Mouse (Mus musculus) embryonic facial prominence, embryonic 10.5 days (tissue): ENCODE measurements around the gene Pik3r2. TPM values are rescaled to one million over a fixed set of nuclear protein-coding genes. Genes with fewer than 3 reads are reported as not detected.
"Not testable (repeated sequence)": the region's sequence is repeated elsewhere in the genome, so short reads cannot be mapped to it uniquely, and the experiment has no call there.

Experiments
- DNase-seq: peaks from one replicate; pipeline ENCODE4 v3.0.0-alpha.2; 2017; ENCODE audit warnings: low spot score
- H3K27ac ChIP-seq: fragments of 300-500 bp; sonication (generic); replicated peaks from 2 replicates; pipeline ENCODE4 v1.5.1; 2016; ENCODE audit warnings: mild to moderate bottlenecking
- H3K27me3 ChIP-seq: fragments of 300-500 bp; sonication (generic); replicated peaks from 2 replicates; pipeline ENCODE4 v1.6.1; 2016; ENCODE audit warnings: low read depth, mild to moderate bottlenecking; ENCODE audit not compliant: poor library complexity, severe bottlenecking
- H3K36me3 ChIP-seq: fragments of 300-500 bp; sonication (generic); replicated peaks from 2 replicates; pipeline ENCODE4 v1.6.1; 2016; ENCODE audit warnings: mild to moderate bottlenecking, moderate library complexity
- H3K4me1 ChIP-seq: fragments of 300-500 bp; sonication (generic); 2 replicates; pipeline ENCODE4 v1.6.1; 2016
- H3K4me3 ChIP-seq: fragments of 300-500 bp; sonication (generic); 2 replicates; pipeline ENCODE4 v1.5.1; 2016; ENCODE audit warnings: mild to moderate bottlenecking, moderate library complexity
- H3K9me3 ChIP-seq: fragments of 300-500 bp; sonication (generic); 2 replicates; pipeline ENCODE4 v1.6.1; 2016; ENCODE audit warnings: mild to moderate bottlenecking
- WGBS: fragments of 180-500 bp; shearing (Covaris S2); methylation state at CpG from one replicate; pipeline ENCODE4 v1.1.7; 2016; 5-methylcytosine and 5-hydroxymethylcytosine counted together
- polyA plus RNA-seq: library from polyadenylated mRNA; unstranded; fragments of >200 nt; fragmentation: Nextera tagmentation; extraction: Ambion mirVana; gene quantifications from 2 replicates; pipeline ENCODE4 v1.2.1, GENCODE M21; 2016

Gene Pik3r2
- polyA plus RNA-seq = 79.2 and 79.8 TPM in 2 replicates

GRCm38 (mm10) chr8:70776496-70777444 is at the start of gene Pik3r2:
Gene Pik3r2, minus strand, starts transcription at chr8:70776713.
- Histone ChIP-seq H3K27ac (peak within 1 kb of the TSS; percentile 96), H3K9me3 (no peaks in the 10 kb centered on the region), H3K4me3 (peak within 1 kb of the TSS; percentile 82), H3K4me1 (peaks cover 42% of the 10 kb centered on the region), H3K27me3 (no peaks in the 10 kb centered on the region), H3K36me3 (peaks cover 75% of the 10 kb centered on the region)
- under 1% methylated on average over 94 of the region's 94 CpGs for WGBS
- DNase-seq = peak; percentile 99

GRCm38 (mm10) chr8:70825816-70826215 is 49.3 kb upstream of the Pik3r2 start:
- DNase-seq = no peak
- Histone ChIP-seq H3K27me3 (peaks cover 14% of the 10 kb centered on the region), H3K4me1 (peaks cover 15% of the 10 kb centered on the region), H3K4me3 (no peak overlapping the region), H3K36me3 (no peaks in the 10 kb centered on the region), H3K9me3 (peaks cover 3% of the 10 kb centered on the region; the same call in 1 of the 2 replicates), H3K27ac (no peak overlapping the region)
- 83% methylated on average over 8 of the region's 8 CpGs for WGBS

- Histone ChIP-seq H3K9me3 (peaks cover 14% of the 10 kb centered on the region; the same call in 1 of the 2 replicates), H3K27ac (no peak overlapping the region), H3K4me3 (no peak overlapping the region), H3K36me3 (no peaks in the 10 kb centered on the region), H3K27me3 (peaks cover 35% of the 10 kb centered on the region), H3K4me1 (peaks cover 25% of the 10 kb centered on the region)
- no peak for DNase-seq
- 84% methylated on average over 7 of the region's 7 CpGs for WGBS
These were observed 47.3 kb upstream of the Pik3r2 start for GRCm38 (mm10) chr8:70823802-70824201.

DNA sequence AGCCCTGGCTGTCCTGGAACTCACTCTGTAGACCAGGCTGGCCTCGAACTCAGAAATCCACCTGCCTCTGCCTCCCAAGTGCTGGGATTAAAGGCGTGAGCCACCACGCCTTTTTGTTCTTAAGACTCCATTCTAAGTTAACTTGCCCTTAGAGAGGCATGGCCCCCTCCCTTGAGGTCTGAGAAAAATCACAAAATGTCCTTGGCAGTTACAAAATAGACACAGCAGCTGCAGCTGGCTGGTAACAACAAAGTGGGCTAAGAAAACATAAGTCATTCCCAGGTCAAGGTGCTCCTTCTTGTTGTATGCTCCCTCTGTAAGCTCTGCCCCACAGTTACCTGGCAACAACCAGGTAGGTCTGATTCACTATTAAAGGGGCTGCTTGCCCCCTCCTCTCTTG is 46.1 kb upstream of the Pik3r2 start:
- not testable (repeated sequence) for H3K36me3 ChIP-seq, H3K27ac ChIP-seq, H3K4me3 ChIP-seq, DNase-seq
- Histone ChIP-seq H3K4me1 (peaks cover 25% of the 10 kb centered on the region), H3K27me3 (peaks cover 45% of the 10 kb centered on the region), H3K9me3 (peaks cover 19% of the 10 kb centered on the region)
- WGBS = 85% methylated on average over 3 of the region's 3 CpGs

- H3K9me3 ChIP-seq = peaks cover 18% of the 10 kb centered on the region
- peaks cover 51% of the 10 kb centered on the region for H3K27me3 ChIP-seq
- no peak overlapping the region for H3K4me3 ChIP-seq
- WGBS = 48% methylated on average over 11 of the region's 11 CpGs
- peak overlapping the region; percentile 44 for H3K27ac ChIP-seq
- no peak for DNase-seq
- H3K36me3 ChIP-seq = no peaks in the 10 kb centered on the region
- H3K4me1 ChIP-seq = peaks cover 28% of the 10 kb centered on the region
These were observed 45.5 kb upstream of the Pik3r2 start for GRCm38 (mm10) chr8:70821992-70822391.

DNA sequence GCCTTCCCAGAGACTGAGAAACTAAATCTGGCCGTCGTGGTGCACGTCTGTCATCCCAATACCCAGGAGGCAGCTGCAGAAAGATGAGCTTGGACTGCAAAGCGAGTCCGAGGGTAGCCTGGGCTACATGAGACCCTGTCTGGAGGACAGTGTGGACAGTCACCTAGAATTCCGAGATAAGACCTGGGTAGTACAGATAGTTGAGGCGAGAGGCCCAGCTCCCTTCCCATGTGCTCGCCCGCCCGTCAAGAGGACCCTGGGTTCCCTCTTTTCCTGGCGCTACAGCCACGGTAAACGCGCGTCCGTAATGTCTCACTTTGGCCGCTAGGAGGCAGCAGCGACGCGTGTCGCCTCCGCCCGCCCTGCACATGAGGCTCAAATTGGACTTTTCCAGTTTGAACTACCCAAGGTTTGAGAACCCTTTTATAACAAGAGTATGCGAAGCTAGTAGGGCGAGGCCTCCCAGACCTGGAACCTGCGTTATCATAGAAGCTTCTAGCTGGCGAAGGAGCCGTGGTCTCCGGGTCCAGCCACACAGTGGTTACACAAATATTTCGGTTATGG is 45.0 kb upstream of the Pik3r2 start:
- peaks cover 16% of the 10 kb centered on the region for H3K9me3 ChIP-seq
- peak overlapping the region; percentile 44 for H3K27ac ChIP-seq
- 14% methylated on average over 30 of the region's 30 CpGs for WGBS
- H3K27me3 ChIP-seq = peaks cover 56% of the 10 kb centered on the region
- DNase-seq = peak; percentile 83
- H3K4me3 ChIP-seq = no peak overlapping the region
- H3K4me1 ChIP-seq = peaks cover 33% of the 10 kb centered on the region
- H3K36me3 ChIP-seq = no peaks in the 10 kb centered on the region

- peak overlapping the region; percentile 15; the same call in 1 of the 2 replicates for H3K27ac ChIP-seq
- H3K27me3 ChIP-seq = peaks cover 68% of the 10 kb centered on the region
- H3K4me3 ChIP-seq = peak overlapping the region; percentile 43
- H3K9me3 ChIP-seq = peaks cover 16% of the 10 kb centered on the region
- peaks cover 34% of the 10 kb centered on the region for H3K4me1 ChIP-seq
- WGBS = 3% methylated on average over 31 of the region's 31 CpGs
- DNase-seq = peak; percentile 81
- H3K36me3 ChIP-seq = no peaks in the 10 kb centered on the region
These were observed 43.8 kb upstream of the Pik3r2 start for GRCm38 (mm10) chr8:70820101-70820935.

DNA sequence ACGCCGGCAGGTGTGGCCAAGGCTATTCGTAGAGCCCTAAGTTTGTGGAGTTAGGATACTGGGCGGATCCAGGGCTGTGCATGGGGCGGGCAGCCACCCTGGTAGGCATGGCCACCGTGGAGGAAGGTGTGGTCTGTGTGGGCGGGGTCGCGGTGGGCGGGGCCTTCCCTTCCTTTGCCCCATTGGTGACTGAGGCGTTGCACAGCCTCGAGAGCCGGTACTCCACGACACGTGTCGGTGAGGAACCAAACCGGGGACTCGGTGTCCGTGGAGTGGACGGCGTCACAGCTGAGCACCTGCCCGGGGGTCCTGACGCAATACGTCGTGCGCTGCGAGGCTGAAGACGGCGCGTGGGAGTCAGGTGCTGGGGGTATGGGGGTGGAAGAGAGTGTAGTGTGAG is 40.2 kb upstream of the Pik3r2 start:
- Histone ChIP-seq H3K27me3 (peaks cover 88% of the 10 kb centered on the region), H3K4me3 (peak overlapping the region; percentile 36), H3K36me3 (no peaks in the 10 kb centered on the region), H3K27ac (no peak overlapping the region), H3K9me3 (peaks cover 16% of the 10 kb centered on the region), H3K4me1 (peaks cover 27% of the 10 kb centered on the region)
- peak; percentile 64 for DNase-seq
- 6% methylated on average over 30 of the region's 30 CpGs for WGBS

DNA sequence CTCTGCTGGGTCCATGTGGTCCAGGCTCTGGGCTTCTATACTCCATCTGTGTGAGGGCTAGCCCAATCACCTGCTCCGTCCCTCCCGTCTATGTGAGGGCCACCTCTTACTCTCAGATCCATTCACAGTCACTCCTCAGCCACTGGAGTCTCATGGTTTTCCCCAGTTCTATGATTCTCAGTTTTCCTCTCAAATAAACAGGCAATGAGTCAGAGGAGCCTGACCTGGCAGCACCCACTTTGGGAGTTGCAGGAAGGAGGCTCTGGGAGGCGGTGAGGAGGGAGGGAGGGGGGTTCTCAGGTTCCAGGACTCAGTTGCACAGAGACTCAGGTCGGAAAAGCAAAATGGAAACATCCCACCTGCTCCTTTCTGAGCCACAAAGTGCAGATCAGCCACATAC is 36.4 kb upstream of the Pik3r2 start:
- DNase-seq = no peak
- H3K9me3 ChIP-seq = no peaks in the 10 kb centered on the region
- H3K4me1 ChIP-seq = peaks cover 27% of the 10 kb centered on the region
- no peak overlapping the region for H3K4me3 ChIP-seq
- H3K27me3 ChIP-seq = peaks cover 78% of the 10 kb centered on the region
- H3K36me3 ChIP-seq = no peaks in the 10 kb centered on the region
- WGBS = 56% methylated on average over 4 of the region's 4 CpGs
- no peak overlapping the region for H3K27ac ChIP-seq

- peaks cover 75% of the 10 kb centered on the region for H3K27me3 ChIP-seq
- H3K27ac ChIP-seq = no peak overlapping the region
- DNase-seq = no peak
- H3K36me3 ChIP-seq = no peaks in the 10 kb centered on the region
- no peaks in the 10 kb centered on the region for H3K9me3 ChIP-seq
- no peak overlapping the region for H3K4me3 ChIP-seq
- H3K4me1 ChIP-seq = peaks cover 25% of the 10 kb centered on the region
- WGBS = 47% methylated on average over 4 of the region's 4 CpGs
These were observed 35.5 kb upstream of the Pik3r2 start for GRCm38 (mm10) chr8:70812055-70812454.

DNA sequence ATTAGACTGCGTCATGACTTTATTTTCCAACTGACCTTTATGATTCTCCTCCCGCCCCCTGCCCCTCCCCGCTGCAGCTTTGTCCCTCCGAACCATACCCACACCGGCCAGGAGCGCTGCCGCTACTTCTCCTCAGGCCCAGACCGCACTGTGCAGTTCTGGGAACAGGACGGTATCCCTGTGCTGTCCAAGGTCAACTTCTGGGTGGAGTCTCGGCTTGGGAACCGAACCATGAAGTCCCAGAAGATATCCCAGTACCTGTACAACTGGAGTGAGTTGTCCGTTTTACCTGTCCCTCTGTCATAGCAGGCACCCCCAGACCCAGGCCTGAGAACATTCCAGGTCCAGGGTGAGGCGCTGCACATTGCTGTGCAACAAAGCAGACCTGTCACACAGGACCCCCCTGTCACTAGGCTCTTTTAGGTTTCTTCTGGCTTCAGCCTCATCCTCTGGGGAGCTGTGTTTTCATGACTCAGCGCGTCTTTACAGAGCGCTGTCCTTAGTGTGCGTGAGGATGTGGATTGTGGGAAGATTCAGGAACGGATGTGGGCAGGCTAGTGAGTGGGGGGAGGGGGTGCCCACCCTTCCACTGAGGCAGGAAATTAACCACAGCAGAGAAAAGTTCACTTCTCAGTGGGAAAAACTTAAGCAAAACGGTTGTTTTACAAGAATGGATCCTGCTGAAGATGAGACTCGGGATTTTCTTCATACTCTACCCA is 34.6 kb upstream of the Pik3r2 start:
- no peak for DNase-seq
- Histone ChIP-seq H3K27ac (no peak overlapping the region), H3K4me1 (peaks cover 19% of the 10 kb centered on the region), H3K9me3 (no peaks in the 10 kb centered on the region), H3K4me3 (no peak overlapping the region), H3K27me3 (peaks cover 75% of the 10 kb centered on the region), H3K36me3 (no peaks in the 10 kb centered on the region)
- WGBS = 72% methylated on average over 20 of the region's 20 CpGs
